Mouse (Mus musculus) intestine, postnatal 0 days (tissue): ENCODE data around the gene Atxn7l1. TPM values are rescaled to one million over a fixed set of nuclear protein-coding genes. Genes with fewer than 3 reads are reported as not detected.

ENCODE experiments used
- ATAC-seq: fragments of 200-750 bp; cut with Nextera tagmentation; 2 replicates; pipeline ENCODE4 v1.8.0; 2017; ENCODE audit warnings: mild to moderate bottlenecking, moderate TSS enrichment, moderate library complexity
- H3K27ac ChIP-seq: fragments of 300-500 bp; sonication (generic); 2 replicates; pipeline ENCODE4 v1.5.1; 2014; ENCODE audit warnings: mild to moderate bottlenecking, low read depth, low read length, moderate library complexity
- H3K27me3 ChIP-seq: fragments of 300-500 bp; sonication (generic); replicated peaks from 2 replicates; pipeline ENCODE4 v1.6.1; 2014; ENCODE audit warnings: low read length, mixed read lengths; ENCODE audit not compliant: control insufficient read depth, insufficient read depth
- H3K36me3 ChIP-seq: fragments of 300-500 bp; sonication (generic); 2 replicates; pipeline ENCODE4 v1.6.1; 2014; ENCODE audit warnings: mild to moderate bottlenecking, moderate library complexity; ENCODE audit not compliant: control insufficient read depth, insufficient read depth
- H3K4me1 ChIP-seq: fragments of 300-500 bp; sonication (generic); replicated peaks from 2 replicates; pipeline ENCODE4 v1.6.1; 2014; ENCODE audit warnings: antibody characterized with exemption, low read length, mixed read lengths; ENCODE audit not compliant: control insufficient read depth, insufficient read depth
- H3K4me2 ChIP-seq: fragments of 300-500 bp; sonication (generic); replicated peaks from 2 replicates; pipeline ENCODE4 v1.6.1; 2014; ENCODE audit warnings: low read depth, mild to moderate bottlenecking, moderate library complexity
- H3K4me3 ChIP-seq: fragments of 300-500 bp; sonication (generic); 2 replicates; pipeline ENCODE4 v1.5.1; 2014; ENCODE audit warnings: low read depth, low read length
- H3K9ac ChIP-seq: fragments of 300-500 bp; sonication (generic); 2 replicates; pipeline ENCODE4 v1.6.1; 2014; ENCODE audit warnings: mild to moderate bottlenecking, low read depth, low read length
- H3K9me3 ChIP-seq: fragments of 300-500 bp; sonication (generic); 2 replicates; pipeline ENCODE4 v1.6.1; 2016; ENCODE audit warnings: mixed run types; ENCODE audit not compliant: control insufficient read depth
- CTCF ChIP-seq: sonication (generic); IDR thresholded peaks from 2 replicates; pipeline ENCODE4 v1.5.1; 2016; ENCODE audit warnings: low read depth, mild to moderate bottlenecking, control low read depth, antibody characterized with exemption, moderate library complexity
- WGBS: fragments of 180-500 bp; shearing (Covaris S2); extraction: QIAGEN DNeasy Blood & Tissue Kit; methylation state at CpG from one replicate; pipeline ENCODE4 v1.1.7; 2014; 5-methylcytosine and 5-hydroxymethylcytosine counted together
- polyA plus RNA-seq: library from polyadenylated mRNA; unstranded; fragments of >200 nt; fragmentation: Nextera tagmentation; extraction: Ambion mirVana; gene quantifications from 2 replicates; pipeline ENCODE4 v1.2.1, GENCODE M21; 2015

Atxn7l1 gene
- polyA plus RNA-seq, 1 experiment from 2014 or later: 8.2 TPM

GRCm38 (mm10) chr12:33210856-33211255 lies 63.4 kb downstream of the Atxn7l1 start:
- Histone ChIP-seq H3K27me3 (no peaks in the 10 kb centered on the region), H3K4me2 (no peak overlapping the region), H3K36me3 (no peaks in the 10 kb centered on the region), H3K4me1 (no peaks in the 10 kb centered on the region), H3K9ac (no peak overlapping the region), H3K27ac (no peak overlapping the region), H3K4me3 (no peak overlapping the region), H3K9me3 (no peaks in the 10 kb centered on the region)
- 62% methylated on average over 4 of the region's 4 CpGs for WGBS
- no peak for ATAC-seq
- TF ChIP-seq CTCF: no peak

GRCm38 (mm10) chr12:33218215-33218859 lies 70.8 kb downstream of the Atxn7l1 start:
- H3K36me3 ChIP-seq: peaks cover 4% of the 10 kb centered on the region; the same call in 1 of the 2 replicates
- no peak overlapping the region for H3K4me3 ChIP-seq
- H3K9me3 ChIP-seq: no peaks in the 10 kb centered on the region
- H3K27me3 ChIP-seq: no peaks in the 10 kb centered on the region
- 0 out of 2 replicates have a peak, but pooled peaks have one; percentile 12 for ATAC-seq
- no peak for TF ChIP-seq CTCF
- H3K27ac ChIP-seq: no peak overlapping the region
- WGBS: 64% methylated on average over 9 of the region's 9 CpGs
- H3K4me1 ChIP-seq: peaks cover 15% of the 10 kb centered on the region
- H3K4me2 ChIP-seq: no peak overlapping the region
- H3K9ac ChIP-seq: no peak overlapping the region

- H3K4me2 ChIP-seq: no peak overlapping the region
- no peak overlapping the region for H3K9ac ChIP-seq
- H3K4me1 ChIP-seq: peaks cover 15% of the 10 kb centered on the region
- H3K9me3 ChIP-seq: no peaks in the 10 kb centered on the region
- H3K27me3 ChIP-seq: no peaks in the 10 kb centered on the region
- TF ChIP-seq CTCF: no peak
- no peak overlapping the region; the same call in 1 of the 2 replicates for H3K27ac ChIP-seq
- peaks cover 4% of the 10 kb centered on the region; the same call in 1 of the 2 replicates for H3K36me3 ChIP-seq
- WGBS: 65% methylated on average over 7 of the region's 7 CpGs
- no peak for ATAC-seq
- no peak overlapping the region for H3K4me3 ChIP-seq
Measured at GRCm38 (mm10) chr12:33219436-33219835, 71.9 kb downstream of the Atxn7l1 start.

- Histone ChIP-seq H3K9me3 (no peaks in the 10 kb centered on the region), H3K4me2 (peak overlapping the region; percentile 28), H3K27me3 (no peaks in the 10 kb centered on the region), H3K36me3 (peaks cover 4% of the 10 kb centered on the region; the same call in 1 of the 2 replicates), H3K27ac (peak overlapping the region; percentile 60), H3K9ac (no peak overlapping the region), H3K4me3 (no peak overlapping the region), H3K4me1 (peaks cover 15% of the 10 kb centered on the region)
- peak; percentile 20 for ATAC-seq
- no peak for TF ChIP-seq CTCF
- WGBS: 52% methylated on average over 5 of the region's 5 CpGs
Measured at GRCm38 (mm10) chr12:33220081-33220480, 72.6 kb downstream of the Atxn7l1 start.

GRCm38 (mm10) chr12:33220509-33221051 lies 73.1 kb downstream of the Atxn7l1 start:
- Histone ChIP-seq H3K27me3 (no peaks in the 10 kb centered on the region), H3K9me3 (no peaks in the 10 kb centered on the region), H3K4me1 (peaks cover 15% of the 10 kb centered on the region), H3K4me2 (peak overlapping the region; percentile 28), H3K36me3 (peaks cover 4% of the 10 kb centered on the region; the same call in 1 of the 2 replicates), H3K27ac (peak overlapping the region; percentile 60), H3K9ac (no peak overlapping the region), H3K4me3 (no peak overlapping the region)
- ATAC-seq: peak; percentile 86
- no peak for TF ChIP-seq CTCF
- WGBS: 37% methylated on average over 11 of the region's 11 CpGs

GRCm38 (mm10) chr12:33222187-33222586 lies 74.7 kb downstream of the Atxn7l1 start:
- Histone ChIP-seq H3K27me3 (no peaks in the 10 kb centered on the region), H3K4me2 (no peak overlapping the region), H3K27ac (no peak overlapping the region), H3K4me3 (no peak overlapping the region), H3K4me1 (peaks cover 15% of the 10 kb centered on the region), H3K9me3 (no peaks in the 10 kb centered on the region), H3K9ac (no peak overlapping the region), H3K36me3 (peaks cover 4% of the 10 kb centered on the region; the same call in 1 of the 2 replicates)
- no peak for TF ChIP-seq CTCF
- ATAC-seq: no peak
- WGBS: 34% methylated on average over 7 of the region's 7 CpGs
